ENCODE assay signal across 14 mouse cellular contexts in genomic region chr12:15640320-15640719, GRCm38 (mm10).
"Had no signal": no experiment of that assay in that cellular context is flagged by ENCODE, and none has a peak within 500 bp of the region (broad histone marks: within the 10 kb centered on the region; RNA-seq: fewer than 3 reads in every experiment).

No protein-coding gene starts in this region.

- H3K36me3 ChIP-seq: liver, embryonic 13.5 days; midbrain, embryonic 10.5 days; neural tube, embryonic 15.5 days had no signal

- H3K27ac ChIP-seq: liver, embryonic 13.5 days; midbrain, embryonic 10.5 days; neural tube, embryonic 15.5 days had no signal

- H3K9me3 ChIP-seq: liver, embryonic 13.5 days; midbrain, embryonic 10.5 days; neural tube, embryonic 15.5 days had no signal

- H3K27me3 ChIP-seq: liver, embryonic 13.5 days; neural tube, embryonic 15.5 days had no signal

- DNase-seq: liver; liver, embryonic 13.5 days; liver, postnatal 0 days; lung, postnatal 36 days; midbrain, embryonic 14.5 days; right cerebral cortex, adult 18-20 months; right cerebral cortex, postnatal 25 days; thymus, adult 2 months; thymus, postnatal 25 days had no signal

- H3K4me3 ChIP-seq: left cerebral cortex, adult 2 months; liver, embryonic 13.5 days; midbrain, embryonic 10.5 days; myocyte; neural tube, embryonic 15.5 days had no signal

- ATAC-seq: intestine, embryonic 16.5 days; liver, postnatal 0 days had no signal

- H3K4me1 ChIP-seq: liver, embryonic 13.5 days; neural tube, embryonic 15.5 days had no signal

- H3K9ac ChIP-seq: liver, embryonic 13.5 days; liver, postnatal 0 days; neural tube, embryonic 15.5 days had no signal

- H3K4me2 ChIP-seq: liver, embryonic 13.5 days; neural tube, embryonic 15.5 days had no signal
